Mouse (Mus musculus): ENCODE measurements around the gene Acat1.

Acat1 gene

GRCm38 (mm10) chr9:53535416-53536320 lies 74.5 kb downstream of the Acat1 start:
- DNase-seq (ENCODE audit: low spot score in 2 of 2): peak; percentile 18 to 24

Measured in spleen, postnatal 10 days (tissue).